Mouse (Mus musculus): ENCODE measurements around the gene Dync1i1. TPM values are rescaled to one million over a fixed set of nuclear protein-coding genes. Genes with fewer than 3 reads are reported as not detected.

The Dync1i1 gene
- total and polyA plus RNA-seq, 3 experiments = not detected

GRCm38 (mm10) chr6:6011364-6011763 is 285.9 kb downstream of the Dync1i1 start:
- Histone ChIP-seq H3K9ac (ENCODE audit: control insufficient read depth, low read depth, low read length, poor library complexity, severe bottlenecking) (no peak overlapping the region), H3K79me2 (ENCODE audit: control insufficient read depth, insufficient read depth, low read length, poor library complexity) (no peaks in the 10 kb centered on the region), H3K4me3 (ENCODE audit: control insufficient read depth in 1 of 2, insufficient read depth in 1 of 2, low read depth in 2 of 2, low read length in 2 of 2) (no peak overlapping the region), H3K9me3 (replicated peaks; ENCODE audit: insufficient read depth, low read length) (no peaks in the 10 kb centered on the region), H3K27me3 (ENCODE audit: control insufficient read depth in 1 of 2, insufficient read depth in 2 of 2, low read length in 2 of 2) (peaks cover 0 to 2% of the 10 kb centered on the region in 2 experiments; a peak in 1 of 4 replicates), H3K4me1 (ENCODE audit: control insufficient read depth in 1 of 2, insufficient read depth in 2 of 2, low read length in 2 of 2) (no peaks in the 10 kb centered on the region), H3K27ac (ENCODE audit: control insufficient read depth, low read depth, low read length) (no peak overlapping the region), H3K36me3 (ENCODE audit: control insufficient read depth in 1 of 2, insufficient read depth in 2 of 2, low read length in 2 of 2) (no peaks in the 10 kb centered on the region)
- DNase-seq (ENCODE audit: low read depth, low spot score) = no peak
- TF ChIP-seq RCOR1 (IDR thresholded peaks at IDR 0.05; ENCODE audit: low read depth, low read length) (no peak), RAD21 (IDR thresholded peaks at IDR 0.05; ENCODE audit: low read depth, low read length) (no peak), NRF1 (IDR thresholded peaks at IDR 0.05; ENCODE audit: insufficient read depth, low read depth, low read length, poor library complexity, severe bottlenecking) (no peak), GATA1 (IDR thresholded peaks at IDR 0.05; ENCODE audit: low read depth, low read length) (no peak), POLR2A (IDR thresholded peaks at IDR 0.05; ENCODE audit: control insufficient read depth in 1 of 2, insufficient read depth in 1 of 2, low read depth in 1 of 2, low read length in 2 of 2, poor library complexity in 1 of 2) (no peak), CHD2 (IDR thresholded peaks at IDR 0.05; ENCODE audit: low read length) (no peak)

GRCm38 (mm10) chr6:6015616-6016015 is 290.2 kb downstream of the Dync1i1 start:
- H3K79me2 ChIP-seq (ENCODE audit: control insufficient read depth, insufficient read depth, low read length, poor library complexity) = no peaks in the 10 kb centered on the region
- peaks cover 0 to 2% of the 10 kb centered on the region in 2 experiments; a peak in 1 of 4 replicates for H3K27me3 ChIP-seq (ENCODE audit: control insufficient read depth in 1 of 2, insufficient read depth in 2 of 2, low read length in 2 of 2)
- H3K27ac ChIP-seq (ENCODE audit: control insufficient read depth, low read depth, low read length) = no peak overlapping the region
- TF ChIP-seq POLR2AphosphoS5 (IDR thresholded peaks at IDR 0.05; ENCODE audit: borderline replicate concordance, low read depth, low read length) (no peak), ELF1 (IDR thresholded peaks at IDR 0.05; ENCODE audit: low read depth, low read length) (no peak), USF1 (IDR thresholded peaks at IDR 0.05; ENCODE audit: low read depth, low read length) (no peak), USF2 (IDR thresholded peaks at IDR 0.05; ENCODE audit: borderline replicate concordance in 1 of 2, insufficient read depth in 1 of 2, low read depth in 1 of 2, low read length in 2 of 2) (no peak), GABPA (IDR thresholded peaks at IDR 0.05; ENCODE audit: low read depth, low read length) (no peak), POLR2AphosphoS2 (IDR thresholded peaks at IDR 0.05; ENCODE audit: low read length) (no peak), ZC3H11A (IDR thresholded peaks at IDR 0.05; ENCODE audit: low read depth, low read length) (no peak), TCF12 (IDR thresholded peaks at IDR 0.05; ENCODE audit: low read depth, low read length) (no peak), NRF1 (IDR thresholded peaks at IDR 0.05; ENCODE audit: insufficient read depth, low read depth, low read length, poor library complexity, severe bottlenecking) (no peak), MXI1 (IDR thresholded peaks at IDR 0.05; ENCODE audit: low read depth, low read length) (no peak), KAT2A (conservative IDR thresholded peaks at IDR 0.05; ENCODE audit: low read depth, low read length) (no peak), JUND (IDR thresholded peaks at IDR 0.05; ENCODE audit: low read depth, low read length) (no peak), RAD21 (IDR thresholded peaks at IDR 0.05; ENCODE audit: low read depth, low read length) (no peak), CHD1 (IDR thresholded peaks at IDR 0.05; ENCODE audit: low read depth, low read length) (no peak), MEF2A (IDR thresholded peaks at IDR 0.05; ENCODE audit: extremely low read depth, insufficient replicate concordance, low read depth, low read length, poor library complexity, severe bottlenecking) (no peak), SMC3 (IDR thresholded peaks at IDR 0.05; ENCODE audit: low read depth, low read length) (no peak)
- no peak for DNase-seq (ENCODE audit: low read depth, low spot score)
- no peaks in the 10 kb centered on the region for H3K4me1 ChIP-seq (ENCODE audit: control insufficient read depth in 1 of 2, insufficient read depth in 2 of 2, low read length in 2 of 2)
- H3K9ac ChIP-seq (ENCODE audit: control insufficient read depth, low read depth, low read length, poor library complexity, severe bottlenecking) = no peak overlapping the region
- no peak overlapping the region for H3K4me3 ChIP-seq (ENCODE audit: control insufficient read depth in 1 of 2, insufficient read depth in 1 of 2, low read depth in 2 of 2, low read length in 2 of 2)
- H3K9me3 ChIP-seq (replicated peaks; ENCODE audit: insufficient read depth, low read length) = no peaks in the 10 kb centered on the region
- no peaks in the 10 kb centered on the region for H3K36me3 ChIP-seq (ENCODE audit: control insufficient read depth in 1 of 2, insufficient read depth in 2 of 2, low read length in 2 of 2)
